Comparison of ENCODE assay signal across 9 mouse cellular contexts in genomic region chr7:130770707-130771106, GRCm38 (mm10). TPM values are rescaled to one million over a fixed set of nuclear protein-coding genes. Genes with fewer than 3 reads are reported as not detected.
DNase-seq lines count a peak whose midpoint lies in the region; TF ChIP-seq lines count a peak whose summit lies in the region.
"Had no signal": no experiment of that assay in that cellular context is flagged by ENCODE, and none has a peak within 500 bp of the region (broad histone marks: within the 10 kb centered on the region; RNA-seq: fewer than 3 reads in every experiment).

No protein-coding gene starts in this region.

- H3K4me1 ChIP-seq in cortical plate, adult 2 months (ENCODE audit: control insufficient read depth, insufficient read depth, low read length): no peaks in the 10 kb centered on the region

- H3K27ac ChIP-seq in cortical plate, adult 2 months (ENCODE audit: insufficient read depth, low read length): no peak overlapping the region
- H3K27ac ChIP-seq: limb, embryonic 15.5 days had no signal

- peak; percentile 75 to 87 for DNase-seq in CD8-positive naive resting alpha-beta T cell, adult 2 months (ENCODE audit: low read depth in 2 of 2, low spot score in 2 of 2)
- DNase-seq in adrenal gland, adult 18-20 months (ENCODE audit: low spot score in 2 of 2): peak; percentile 76 to 81
- DNase-seq in heart, adult 9 months (ENCODE audit: low spot score in 2 of 2): peak; percentile 35 to 57
- peak; percentile 64 to 82 for DNase-seq in layer of hippocampus, adult 8-10 months (ENCODE audit: low spot score in 2 of 2)
- DNase-seq in lung, postnatal 36 days: peak; percentile 88
- DNase-seq in right cerebral cortex, postnatal 10 days (ENCODE audit: low spot score in 2 of 2): peak; percentile 79 to 87
- peak; percentile 88 for DNase-seq in urinary bladder, postnatal 14 days (ENCODE audit: low spot score)

- TF ChIP-seq POLR2A in cortical plate, adult 2 months (IDR thresholded peaks at IDR 0.05; ENCODE audit: extremely low read depth, insufficient read depth, low read length): no peak

- peak; percentile 86 for TF ChIP-seq CTCF in cortical plate, adult 2 months (IDR thresholded peaks at IDR 0.05; ENCODE audit: extremely low read depth, insufficient read depth, low read length)

- H3K4me3 ChIP-seq in cortical plate, adult 2 months (ENCODE audit: insufficient read depth, low read length): no peak overlapping the region
- H3K4me3 ChIP-seq: limb, embryonic 15.5 days had no signal

RNA-seq across cellular contexts. Expression of gene Btbd16, which starts 3.2 kb away (rescaled TPM):
- not detected for total RNA-seq in adrenal gland, adult 18-20 months (2021)
- 0.68 and 0.86 TPM in 2 replicates for polyA plus RNA-seq in cortical plate, adult 2 months (2012; rRNA removed)
- under 1 TPM; 0.33 to 0.58 (median 0.46) TPM for total RNA-seq in layer of hippocampus, adult 8-10 months (2022)
